Mouse (Mus musculus) intestine, embryonic 16.5 days (tissue): ENCODE results near the gene Slc25a40. TPM values are rescaled to one million over a fixed set of nuclear protein-coding genes. Genes with fewer than 3 reads are reported as not detected.

Experiments
- ATAC-seq: fragments of 200-750 bp; cut with Nextera tagmentation; 2 replicates; pipeline ENCODE4 v1.8.0; 2017; ENCODE audit warnings: moderate TSS enrichment, moderate library complexity
- H3K27ac ChIP-seq: fragments of 300-500 bp; sonication (generic); 2 replicates; pipeline ENCODE4 v1.5.1; 2014; ENCODE audit warnings: mild to moderate bottlenecking, low read length
- H3K27me3 ChIP-seq: fragments of 300-500 bp; sonication (generic); replicated peaks from 2 replicates; pipeline ENCODE4 v1.6.1; 2014; ENCODE audit warnings: low read length, control low read depth, mixed read lengths; ENCODE audit not compliant: control insufficient read depth, insufficient read depth
- H3K36me3 ChIP-seq: fragments of 300-500 bp; sonication (generic); 2 replicates; pipeline ENCODE4 v1.6.1; 2014; ENCODE audit warnings: low read length, control low read depth; ENCODE audit not compliant: control insufficient read depth, insufficient read depth
- H3K4me1 ChIP-seq: fragments of 300-500 bp; sonication (generic); 2 replicates; pipeline ENCODE4 v1.6.1; 2014; ENCODE audit warnings: low read length, control low read depth, mixed read lengths; ENCODE audit not compliant: control insufficient read depth, insufficient read depth
- H3K4me2 ChIP-seq: fragments of 300-500 bp; sonication (generic); 2 replicates; pipeline ENCODE4 v1.6.1; 2014; ENCODE audit warnings: low read depth, low read length, control low read depth
- H3K4me3 ChIP-seq: fragments of 300-500 bp; sonication (generic); 2 replicates; pipeline ENCODE4 v1.5.1; 2014; ENCODE audit warnings: mild to moderate bottlenecking, low read length
- H3K9ac ChIP-seq: fragments of 300-500 bp; sonication (generic); 2 replicates; pipeline ENCODE4 v1.6.1; 2014; ENCODE audit warnings: low read depth, low read length
- H3K9me3 ChIP-seq: fragments of 300-500 bp; sonication (generic); 2 replicates; pipeline ENCODE4 v1.6.1; 2016; ENCODE audit warnings: low read length, control low read depth; ENCODE audit not compliant: control insufficient read depth
- WGBS: fragments of 180-500 bp; shearing (Covaris S2); extraction: QIAGEN DNeasy Blood & Tissue Kit; methylation state at CpG from one replicate; pipeline ENCODE4 v1.1.7; 2014; 5-methylcytosine and 5-hydroxymethylcytosine counted together
- polyA plus RNA-seq: library from polyadenylated mRNA; unstranded; fragments of >200 nt; fragmentation: Nextera tagmentation; extraction: Ambion mirVana; gene quantifications from 2 replicates; pipeline ENCODE4 v1.2.1, GENCODE M21; 2015

The Slc25a40 gene
- polyA plus RNA-seq, 1 experiment from 2014 or later: 8.2 TPM

DNA sequence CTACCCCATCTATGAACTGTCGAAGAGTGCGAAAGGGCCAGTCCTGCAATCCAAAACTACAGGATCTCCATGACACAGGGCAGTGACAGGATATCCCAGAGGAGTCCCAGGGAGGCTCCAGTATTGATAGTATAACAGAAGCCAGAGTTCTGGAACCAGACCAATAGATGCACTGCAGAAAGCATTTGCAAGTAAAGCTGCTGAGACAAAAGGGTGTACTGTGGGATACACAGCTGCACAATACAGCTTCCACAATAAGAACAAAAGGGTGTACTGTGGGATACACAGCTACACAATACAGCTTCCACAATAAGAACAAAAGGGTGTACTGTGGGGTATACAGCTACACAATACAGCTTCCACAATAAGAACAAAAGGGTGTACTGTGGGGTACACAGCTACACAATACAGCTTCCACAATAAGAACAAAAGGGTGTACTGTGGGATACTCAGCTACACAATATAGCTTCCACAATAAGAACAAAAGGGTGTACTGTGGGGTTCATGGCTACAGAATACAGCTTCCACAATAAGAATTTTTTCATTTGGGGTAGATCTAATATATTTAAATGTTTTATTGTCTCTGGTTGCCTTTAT, 66.1 kb downstream of the Slc25a40 start:
- Histone ChIP-seq H3K9me3 (no peaks in the 10 kb centered on the region), H3K27ac (no peak overlapping the region), H3K4me1 (no peaks in the 10 kb centered on the region), H3K36me3 (no peaks in the 10 kb centered on the region), H3K9ac (no peak overlapping the region), H3K4me3 (no peak overlapping the region), H3K27me3 (no peaks in the 10 kb centered on the region), H3K4me2 (no peak overlapping the region)
- WGBS: 86% methylated on average over 2 of the region's 2 CpGs
- ATAC-seq: no peak

- no peaks in the 10 kb centered on the region for H3K9me3 ChIP-seq
- ATAC-seq: peak; percentile 80
These were observed 66.9 kb downstream of the Slc25a40 start for GRCm38 (mm10) chr5:8489471-8490110.

DNA sequence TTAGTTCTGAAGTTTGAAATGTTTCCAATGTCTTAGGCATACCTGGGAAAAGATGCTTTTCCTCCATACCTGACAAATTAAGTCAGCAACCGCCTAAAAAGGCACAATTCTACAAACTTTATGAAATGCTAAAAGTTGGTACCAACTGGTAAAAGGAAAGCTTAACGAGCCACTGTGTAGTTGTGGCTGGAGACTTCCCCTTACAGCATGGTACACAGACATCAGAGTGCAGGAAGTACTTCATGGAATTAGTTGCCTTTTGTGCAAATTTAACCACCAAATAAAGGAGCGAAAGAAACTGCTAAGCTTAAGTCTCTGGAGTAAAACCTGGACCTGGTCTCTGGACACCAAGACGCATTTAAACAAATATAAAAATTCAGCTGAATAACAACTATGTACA, 69.1 kb downstream of the Slc25a40 start:
- Histone ChIP-seq H3K4me2 (no peak overlapping the region), H3K4me1 (no peaks in the 10 kb centered on the region), H3K9me3 (no peaks in the 10 kb centered on the region), H3K9ac (no peak overlapping the region), H3K36me3 (no peaks in the 10 kb centered on the region), H3K4me3 (no peak overlapping the region), H3K27me3 (no peaks in the 10 kb centered on the region), H3K27ac (no peak overlapping the region)
- ATAC-seq: no peak
- 83% methylated on average over 4 of the region's 4 CpGs for WGBS

More at GRCm38 (mm10) chr5:8489471-8490110, 66.9 kb downstream of the Slc25a40 start:
- Histone ChIP-seq H3K36me3 (no peaks in the 10 kb centered on the region), H3K4me2 (no peak overlapping the region), H3K27ac (no peak overlapping the region), H3K4me3 (no peak overlapping the region), H3K27me3 (no peaks in the 10 kb centered on the region), H3K4me1 (no peaks in the 10 kb centered on the region), H3K9ac (no peak overlapping the region)
- WGBS: 43% methylated on average over 6 of the region's 6 CpGs

Other genes with a start within 250 kb of the Slc25a40 start
- 2.8 and 3.2 TPM in 2 replicates for gene Adam22, start 54.7 kb upstream of the Slc25a40 start, polyA plus RNA-seq
- gene Dbf4, start 134 bp upstream of the Slc25a40 start, polyA plus RNA-seq: 25.3 and 27.3 TPM in 2 replicates
- gene Rundc3b, start 200.1 kb downstream of the Slc25a40 start, polyA plus RNA-seq: 5.4 and 6.1 TPM in 2 replicates
- gene Abcb1a, start 237.2 kb downstream of the Slc25a40 start, polyA plus RNA-seq: 9.0 and 11.9 TPM in 2 replicates